Mouse (Mus musculus) spleen, adult 18-20 months (tissue): ENCODE results near the gene Cela1.

Experiments
- DNase-seq, 2 experiments: peaks; one replicate each; pipeline ENCODE4 v3.0.0; 2022; ENCODE audit warnings: mixed read lengths in 2 of 2

The Cela1 gene

DNA sequence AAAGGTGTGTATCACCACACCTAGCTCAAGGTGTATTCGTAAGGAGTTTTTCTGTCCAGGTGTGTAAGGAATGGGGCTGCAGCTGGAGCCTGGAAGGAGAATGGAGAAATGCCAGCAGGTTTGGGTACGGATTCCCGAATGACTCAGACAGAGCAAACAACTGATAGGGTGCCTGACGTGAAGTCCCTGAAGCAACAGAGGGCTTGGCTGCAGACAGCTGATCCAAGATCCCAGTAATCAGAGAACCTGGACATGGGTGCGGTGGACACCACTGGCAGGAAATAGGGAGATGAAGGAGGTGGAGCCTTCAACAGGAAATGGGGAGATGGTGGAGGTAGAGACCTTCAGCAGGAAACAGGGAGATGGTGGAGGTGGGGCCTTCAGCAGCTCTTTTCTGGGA, 55.4 kb downstream of the Cela1 start:
- no peak for DNase-seq

DNA sequence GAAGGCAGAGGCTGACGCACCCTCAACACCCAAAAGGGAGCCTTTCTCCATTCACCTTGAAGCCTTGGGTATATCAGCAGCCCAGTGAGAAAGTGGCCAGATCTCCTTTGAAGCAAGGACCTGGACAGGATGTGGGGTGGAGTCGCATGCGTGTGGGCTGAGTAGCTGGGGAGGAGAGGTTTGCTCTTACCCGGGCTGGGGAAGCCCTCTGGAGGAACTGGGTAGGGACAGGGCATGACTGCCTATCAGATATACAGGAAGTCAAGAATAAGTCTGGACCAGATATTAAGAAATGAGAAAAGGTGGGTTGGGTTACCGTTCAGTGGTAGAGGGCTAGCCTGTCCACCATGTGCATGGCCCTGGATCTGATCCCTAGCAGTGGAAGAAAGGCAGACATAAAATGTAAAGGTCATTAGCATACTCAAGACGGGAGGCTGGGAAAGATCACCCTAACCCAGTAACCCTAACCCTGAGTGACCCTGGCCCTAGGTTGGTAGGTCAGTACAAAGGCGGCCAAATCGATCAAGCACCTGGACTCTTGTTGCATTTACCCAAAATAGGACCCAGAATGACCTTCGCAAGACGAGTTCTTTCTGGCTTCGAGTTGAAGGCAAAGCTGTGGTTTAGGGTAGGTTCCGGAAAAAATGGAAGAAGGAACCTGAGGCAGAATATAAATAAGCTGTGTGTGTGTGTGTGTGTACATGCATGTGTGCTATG, 56.1 kb downstream of the Cela1 start:
- no peak for DNase-seq

DNA sequence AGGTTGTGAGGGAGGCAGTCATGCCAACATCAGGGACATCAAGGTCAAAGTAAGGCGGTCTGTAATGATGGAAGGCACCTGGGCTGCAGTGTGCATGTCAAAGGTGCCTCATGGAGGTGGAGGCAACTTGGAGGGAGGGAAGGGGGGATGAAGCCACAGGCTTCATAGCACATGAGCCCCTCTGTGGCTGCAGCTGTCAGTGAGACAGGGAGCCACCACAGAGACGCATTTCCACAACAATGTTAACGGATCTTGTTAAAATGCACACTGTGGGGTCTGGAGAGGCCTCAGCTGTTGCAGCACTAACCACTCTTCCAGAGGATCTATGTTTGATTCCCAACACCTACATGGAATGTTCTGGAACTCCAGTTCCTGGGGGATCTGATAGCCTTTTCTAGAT, 57.6 kb downstream of the Cela1 start:
- DNase-seq = no peak

DNA sequence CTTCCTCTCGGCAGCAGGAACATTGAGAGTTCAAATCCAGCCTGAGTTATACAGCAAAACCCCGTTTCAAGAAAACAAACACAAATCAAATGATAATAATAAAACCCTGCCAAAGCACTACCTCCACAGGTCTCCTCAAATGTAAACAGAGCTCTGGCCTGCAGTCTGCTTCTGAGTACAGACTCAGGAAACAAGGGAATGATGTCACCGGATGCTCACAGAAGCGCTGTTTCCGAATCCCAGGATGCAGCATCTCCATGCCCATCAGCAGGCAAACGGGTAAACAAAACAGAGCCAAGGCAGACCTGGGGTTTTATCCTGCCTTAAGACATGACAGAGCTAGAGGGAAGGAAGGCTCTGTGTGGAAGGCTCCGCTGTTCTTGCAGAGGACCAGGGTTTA, 58.9 kb downstream of the Cela1 start:
- DNase-seq = no peak

DNA sequence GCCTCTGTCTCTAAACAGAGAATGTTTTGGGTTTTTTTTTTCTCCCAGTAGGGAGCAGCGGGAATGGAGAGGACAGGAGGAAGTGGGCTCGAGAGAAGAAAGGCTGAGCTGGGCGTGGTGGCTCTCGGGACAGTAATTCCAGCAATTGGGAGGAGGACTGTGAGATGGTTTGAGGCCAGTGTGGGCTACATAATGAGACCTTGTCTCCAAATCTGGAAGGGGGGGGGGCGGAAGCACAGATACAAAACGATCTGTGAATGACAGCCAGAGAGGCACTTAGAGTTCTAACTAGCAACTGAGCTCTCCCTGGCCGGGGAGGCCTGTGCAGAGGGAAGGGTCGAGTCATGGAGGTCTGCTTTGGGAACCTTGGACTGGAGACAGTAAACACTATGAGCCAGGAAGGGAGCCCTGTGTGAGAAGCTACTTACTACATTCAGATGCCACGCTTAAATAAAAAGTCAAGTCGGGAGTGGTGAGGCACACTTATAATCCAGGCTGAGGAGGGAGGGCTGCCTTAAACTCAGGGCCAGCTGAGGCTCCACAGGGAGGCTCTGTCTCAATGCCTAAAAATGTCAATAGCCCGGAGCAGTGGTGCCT, 59.8 kb downstream of the Cela1 start:
- DNase-seq = no peak

DNA sequence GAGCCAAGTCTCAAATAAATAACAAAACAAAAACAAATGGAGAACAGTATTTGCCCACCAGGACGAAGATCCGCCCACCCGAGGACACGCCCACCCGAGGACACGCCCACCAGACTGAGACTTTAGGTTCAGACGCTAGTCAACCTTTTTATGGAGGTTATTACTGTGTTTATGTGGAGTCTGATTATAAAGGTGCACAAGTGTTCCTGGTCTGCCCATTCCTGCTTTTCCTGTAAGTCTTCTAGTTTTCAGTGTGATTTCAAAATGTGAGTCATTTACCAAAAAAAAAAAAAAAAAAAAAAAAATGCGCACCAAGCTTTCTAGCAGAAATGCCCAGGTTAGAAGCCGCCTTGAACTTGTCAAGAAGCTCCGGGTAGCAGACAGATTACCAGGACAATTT, 60.4 kb downstream of the Cela1 start:
- no peak for DNase-seq

DNA sequence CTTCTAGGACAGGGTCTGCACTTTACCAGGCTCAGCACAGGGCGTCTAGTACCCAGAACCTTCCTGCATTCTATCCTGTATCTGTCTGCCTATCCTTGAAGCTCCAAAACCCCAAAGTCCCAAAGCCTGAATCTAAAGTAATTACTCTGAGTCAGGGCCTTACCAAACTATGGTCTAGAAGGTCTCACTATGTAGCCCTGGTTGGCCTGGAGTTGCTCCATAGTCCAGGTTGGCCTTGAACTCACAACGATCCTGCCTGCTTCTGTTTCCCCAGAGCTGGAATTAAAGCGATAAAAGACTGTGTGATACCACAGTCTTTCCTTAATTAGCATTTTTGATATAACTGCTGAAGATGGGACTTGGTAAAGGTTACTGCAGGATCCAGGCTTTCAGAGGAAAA, 63.3 kb downstream of the Cela1 start:
- DNase-seq = no peak
